Mouse (Mus musculus): Measurements from ENCODE around the gene Kcnq2.

The Kcnq2 gene

DNA sequence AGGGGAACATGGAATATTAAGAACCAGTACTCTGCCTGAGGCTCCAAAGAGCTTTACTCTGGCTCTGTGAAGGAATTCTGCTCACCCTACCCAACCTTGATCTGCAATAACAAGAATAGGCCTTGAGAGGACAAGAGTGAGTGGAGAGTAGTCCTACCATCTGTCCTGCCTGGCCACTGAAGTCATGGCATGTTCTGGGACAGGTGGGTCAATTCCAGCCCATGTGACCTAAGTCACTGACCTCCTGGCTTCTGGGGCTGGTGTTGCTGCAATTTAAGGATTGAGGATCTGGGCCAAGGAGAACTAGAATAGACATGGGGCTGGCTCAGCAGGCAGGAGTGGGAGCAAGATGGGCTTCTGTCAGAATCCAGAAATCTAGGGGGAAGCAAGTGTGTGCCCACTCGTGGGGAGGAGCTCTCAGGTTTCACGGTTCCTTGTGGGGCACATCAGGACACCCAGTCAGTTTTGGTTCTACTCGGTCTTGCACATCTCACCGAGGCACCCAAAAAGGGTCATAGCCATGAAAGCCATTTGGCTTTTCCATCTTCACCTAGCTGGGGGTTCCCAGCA, 12.0 kb upstream of the Kcnq2 start:
- no peak for DNase-seq

DNA sequence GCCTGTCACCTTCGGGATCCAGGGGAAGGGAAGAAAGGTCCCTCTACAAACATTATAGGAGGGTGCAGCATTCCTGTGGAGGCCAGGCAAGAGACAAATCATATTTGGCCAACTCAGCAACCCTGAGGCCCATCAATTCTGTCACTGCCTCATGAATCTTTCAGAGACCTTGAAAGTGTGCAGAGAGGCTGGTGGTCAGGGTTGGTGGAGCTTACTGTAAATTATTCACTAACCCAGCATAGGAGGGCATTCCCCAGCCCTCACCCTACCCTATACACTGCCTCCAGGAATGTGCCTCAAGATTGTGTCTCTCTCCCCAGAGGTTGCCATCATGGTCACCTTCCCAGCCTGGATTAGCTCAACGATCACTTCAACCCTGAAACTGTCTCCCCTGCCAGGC, 9.6 kb upstream of the Kcnq2 start:
- peak in 1 of 2 experiments; percentile 19 for DNase-seq

DNA sequence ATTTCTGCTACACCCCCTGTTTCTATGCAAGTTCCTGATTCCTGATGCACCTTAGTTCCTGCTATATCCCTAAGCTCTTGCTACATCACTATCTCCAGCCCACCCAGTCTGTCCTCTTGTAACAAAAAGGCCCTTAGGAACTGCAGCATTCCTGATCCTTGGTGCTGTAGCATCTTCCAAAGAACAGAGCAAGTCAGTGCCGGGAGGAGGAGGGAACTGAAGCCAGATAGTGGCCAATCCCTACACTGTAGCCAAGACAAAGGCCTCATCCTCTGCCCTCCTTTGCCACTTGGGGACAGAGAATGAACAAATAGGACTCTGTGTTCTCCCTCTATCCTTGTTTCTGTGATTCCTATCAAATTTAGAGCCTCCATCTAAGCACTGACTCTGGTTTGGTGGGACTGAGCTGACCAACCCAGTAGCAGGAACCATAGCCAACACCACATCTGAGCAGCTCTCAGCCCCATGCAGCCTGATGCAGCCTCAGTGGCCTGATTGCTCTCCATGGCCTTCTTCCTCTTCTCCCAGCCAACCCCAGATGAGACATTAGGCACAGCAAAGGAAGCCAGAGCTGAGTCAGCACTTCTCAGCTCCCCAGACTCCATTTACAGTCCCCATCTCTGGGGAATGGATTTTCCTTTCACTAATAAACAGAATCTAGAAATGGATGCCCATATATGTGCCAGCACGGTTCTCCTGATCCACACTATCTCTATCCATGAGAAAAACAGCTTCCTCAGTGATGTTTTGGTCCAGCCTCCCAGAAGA, 8.6 kb upstream of the Kcnq2 start:
- DNase-seq: no peak

DNA sequence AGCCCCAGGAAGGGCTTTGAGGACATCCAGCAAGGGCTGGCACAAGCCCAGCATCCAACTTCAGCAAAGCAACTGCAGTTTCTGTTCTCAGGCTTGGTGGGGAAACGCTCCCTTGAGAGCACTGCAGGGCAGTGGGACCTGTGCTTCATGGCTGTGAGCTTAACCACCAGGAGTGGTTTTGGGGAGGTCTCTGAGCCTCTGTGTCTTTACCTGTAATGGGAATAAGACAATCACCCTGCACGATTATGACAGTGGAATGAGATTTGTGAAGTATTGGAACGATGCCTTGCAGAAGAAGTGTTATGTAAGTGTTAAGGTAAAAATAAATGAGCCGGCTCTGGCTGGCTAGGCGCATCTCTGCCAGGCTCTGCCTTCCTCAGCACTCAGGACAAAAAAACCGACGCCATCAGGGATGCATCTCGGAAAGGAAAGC, 7.6 kb upstream of the Kcnq2 start:
- no peak for DNase-seq

DNA sequence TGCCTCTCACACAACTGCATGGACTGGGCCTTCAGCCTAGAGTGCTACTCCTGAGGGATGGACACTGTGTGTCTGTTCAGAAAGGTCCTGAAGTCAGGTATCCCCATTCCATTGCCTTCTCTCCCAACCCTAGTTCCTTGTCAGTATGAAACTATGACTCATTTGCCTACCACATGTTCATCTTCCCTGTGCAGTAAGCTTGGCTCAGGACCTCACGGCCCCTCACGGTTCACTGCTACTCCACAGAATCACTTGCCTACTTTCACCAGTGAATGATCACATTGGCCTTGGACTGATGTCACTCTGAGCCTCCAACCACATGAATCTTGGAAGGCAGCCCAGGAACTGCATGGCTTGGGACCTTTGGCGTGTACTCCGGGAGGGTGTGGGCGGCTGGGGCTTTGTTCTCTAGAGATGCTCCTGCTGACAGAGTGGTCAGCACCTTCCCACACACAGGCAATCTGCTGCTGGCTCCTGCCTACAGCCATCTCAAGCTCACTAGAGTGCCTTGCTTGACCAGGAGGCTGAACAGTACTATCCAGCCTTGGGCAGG, 4.6 kb upstream of the Kcnq2 start:
- DNase-seq: no peak

DNA sequence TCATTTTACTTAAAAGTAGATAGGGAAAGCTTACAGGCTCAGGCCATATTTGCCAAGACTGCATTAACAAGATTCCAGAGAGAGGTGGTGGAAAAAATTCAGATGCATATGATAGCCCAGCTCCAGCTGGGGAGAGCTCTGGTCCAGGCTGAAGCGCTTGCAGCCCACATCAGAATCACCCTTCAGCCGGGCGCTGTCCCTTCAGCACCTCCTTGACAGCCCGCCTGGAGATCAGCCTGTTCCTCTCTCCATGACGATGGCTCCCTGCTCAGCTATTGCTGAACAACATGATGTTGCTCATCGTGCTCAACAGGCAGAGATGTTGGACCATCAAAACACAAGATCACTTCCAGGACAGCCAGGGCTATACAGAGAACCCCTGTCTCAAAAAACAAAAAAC, 1.8 kb upstream of the Kcnq2 start:
- DNase-seq: peak; percentile 86

DNA sequence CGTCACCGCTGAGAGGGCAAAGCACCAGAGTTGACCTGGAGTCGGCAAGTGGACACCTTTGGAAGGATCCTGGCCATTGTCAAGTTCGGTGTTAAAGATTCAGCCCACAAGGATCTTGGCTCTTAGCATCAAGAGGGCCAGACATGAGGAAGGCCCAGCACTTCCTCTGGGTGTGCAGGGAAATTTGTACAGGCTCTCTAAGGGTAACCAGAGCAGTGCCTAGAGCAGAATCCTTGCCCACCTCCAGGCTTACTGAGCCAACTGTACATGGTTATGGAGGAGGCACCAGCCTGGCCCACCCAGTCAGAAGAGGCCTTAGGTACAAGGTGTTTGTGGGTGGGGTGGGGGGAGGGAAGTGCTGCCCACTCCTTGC, 332 bp upstream of the Kcnq2 start:
- no peak for DNase-seq

DNA sequence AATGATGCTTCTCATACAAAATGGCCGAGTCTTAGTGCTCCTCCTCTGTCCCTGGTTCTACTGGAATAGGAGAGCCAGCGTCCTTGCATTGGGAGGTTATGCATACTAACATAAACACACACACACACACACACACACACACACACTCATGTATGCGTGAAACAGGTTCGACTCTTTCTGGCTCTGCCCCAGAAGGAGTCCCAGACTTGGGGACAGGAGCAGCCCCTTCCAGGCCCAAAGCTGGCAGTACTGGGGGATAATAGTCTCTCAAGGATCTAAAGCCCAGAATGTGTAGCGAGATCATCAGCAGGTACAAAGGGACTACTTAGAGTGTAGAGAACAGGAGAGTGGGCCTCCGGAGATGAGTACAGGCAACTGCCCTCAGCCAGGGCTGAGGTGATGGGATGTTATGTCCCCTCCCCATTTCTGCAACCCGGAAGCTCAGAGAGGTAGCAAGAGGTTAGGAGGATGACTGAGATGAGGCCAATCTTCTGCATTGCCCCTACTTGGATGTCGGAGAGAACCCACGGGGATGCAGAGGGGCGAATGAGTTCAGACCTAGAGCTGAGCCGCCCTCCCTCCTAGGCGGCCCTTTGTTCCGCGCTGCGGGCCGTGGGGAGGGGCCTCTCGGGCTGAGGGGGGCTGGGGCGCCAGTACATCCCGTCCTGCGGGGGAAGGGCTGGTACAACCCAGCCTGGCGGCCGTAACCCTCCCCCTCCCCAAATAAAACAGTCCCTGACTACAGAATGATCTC, 1.1 kb downstream of the Kcnq2 start:
- DNase-seq: no peak

DNA sequence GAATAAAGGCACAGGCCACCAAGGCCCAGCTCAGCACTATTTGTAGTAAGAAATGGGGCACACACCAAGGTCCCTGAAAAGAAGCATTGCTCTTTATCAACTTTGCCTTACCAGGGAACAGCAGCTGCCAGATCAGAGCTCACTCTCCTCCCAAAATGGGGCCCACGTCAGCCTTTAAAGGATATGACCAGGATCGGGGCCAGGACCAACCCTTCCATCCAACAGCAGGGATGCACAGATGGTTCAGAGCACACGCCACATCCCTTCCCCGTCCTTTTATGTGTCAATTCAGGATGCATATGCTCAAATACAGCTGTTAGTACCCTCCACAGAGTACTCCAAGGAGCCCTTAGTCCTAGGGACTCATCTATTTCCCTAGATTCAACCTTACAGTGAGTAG, 4.9 kb downstream of the Kcnq2 start:
- no peak for DNase-seq

DNA sequence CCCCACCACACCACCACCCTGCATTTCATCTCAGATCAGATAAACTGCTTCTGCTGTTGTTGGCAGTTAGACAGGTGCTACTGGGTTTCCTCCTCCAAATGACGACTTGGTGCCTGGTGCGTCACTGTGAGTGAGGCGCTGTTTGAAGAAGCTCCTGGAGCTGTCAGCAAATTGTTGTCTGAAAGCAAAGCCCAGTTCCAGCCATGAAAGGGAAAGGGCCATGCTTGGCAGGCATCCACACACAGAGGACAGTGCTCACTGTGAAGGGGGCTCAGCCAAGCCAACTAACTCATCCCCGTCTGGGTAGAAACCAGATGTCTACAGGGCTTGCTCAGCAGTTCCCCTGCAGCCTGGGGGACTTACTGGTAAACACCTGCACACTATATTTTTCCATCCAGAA, 6.1 kb downstream of the Kcnq2 start:
- no peak for DNase-seq

DNA sequence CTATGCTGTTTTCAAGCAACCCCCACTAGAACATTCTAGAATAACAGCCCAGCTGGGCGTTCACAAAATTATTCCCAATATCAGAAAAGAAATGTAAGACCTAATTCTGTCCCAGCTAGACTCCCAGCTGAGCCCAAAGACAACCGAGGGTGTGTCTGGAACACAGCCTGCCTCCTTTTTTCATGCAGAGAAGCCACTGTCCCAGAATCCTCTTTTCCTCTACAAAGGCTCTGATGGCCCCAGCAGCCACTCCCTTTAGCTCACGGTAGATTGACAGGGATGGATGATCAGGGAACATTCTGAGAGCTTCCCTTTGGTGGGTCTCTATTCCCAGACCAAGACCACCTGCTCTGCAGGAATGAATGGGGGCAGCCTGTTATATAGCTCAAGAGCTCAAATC, 7.3 kb downstream of the Kcnq2 start:
- DNase-seq: no peak

DNA sequence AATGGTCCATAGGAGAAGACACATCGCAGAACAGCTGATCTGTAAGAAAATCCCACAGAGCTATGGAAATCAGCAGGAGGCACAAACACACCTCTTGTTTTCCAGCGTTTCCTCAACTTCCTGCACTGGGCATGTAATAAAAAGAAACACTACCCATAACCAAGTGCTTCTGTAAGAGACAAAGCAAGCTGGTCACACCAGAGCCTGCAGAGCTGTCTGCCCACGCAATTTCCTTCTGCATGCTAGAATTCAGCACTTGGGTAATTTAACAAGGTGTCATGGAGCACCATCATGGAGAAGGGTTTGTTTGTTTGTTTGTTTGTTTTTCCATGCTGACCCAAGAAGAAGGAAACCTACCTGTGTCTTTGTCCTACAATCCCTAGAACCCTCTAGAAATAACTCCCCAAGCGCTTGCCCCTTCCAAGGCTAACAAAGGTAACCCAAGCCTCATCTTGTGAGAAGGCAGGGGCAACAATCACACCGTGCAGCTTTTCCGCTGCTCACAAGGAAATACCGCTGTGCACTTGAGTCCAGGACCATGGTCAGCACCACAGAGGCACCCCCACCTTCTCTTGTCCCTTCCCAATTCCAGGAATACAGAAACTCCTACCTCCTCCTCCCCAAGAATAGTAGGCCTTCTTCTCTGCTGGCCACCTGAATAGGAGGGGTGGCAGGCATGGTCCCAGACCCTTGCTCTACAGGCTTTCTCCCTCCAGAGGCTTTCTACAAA, 9.2 kb downstream of the Kcnq2 start:
- DNase-seq: peak; percentile 66

DNA sequence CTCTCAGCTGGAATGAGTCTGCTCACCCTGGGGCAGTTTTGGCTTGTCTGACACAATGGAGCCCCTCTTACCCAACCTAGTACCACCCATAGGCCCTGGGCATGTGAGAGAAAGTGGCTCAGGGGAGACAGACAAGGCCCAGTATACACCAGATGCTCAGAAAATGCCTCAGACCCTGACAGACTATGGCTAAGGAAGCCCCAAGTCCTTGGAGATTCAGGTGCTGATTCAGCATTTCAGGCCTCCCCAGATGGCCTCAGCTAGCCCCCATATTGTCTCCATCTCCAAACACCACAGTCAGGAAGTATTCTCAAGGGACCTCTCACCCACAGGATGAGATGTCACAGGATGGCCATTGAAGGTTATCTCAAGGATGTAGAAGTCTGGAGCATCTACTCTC, 12.5 kb downstream of the Kcnq2 start:
- no peak for DNase-seq

DNA sequence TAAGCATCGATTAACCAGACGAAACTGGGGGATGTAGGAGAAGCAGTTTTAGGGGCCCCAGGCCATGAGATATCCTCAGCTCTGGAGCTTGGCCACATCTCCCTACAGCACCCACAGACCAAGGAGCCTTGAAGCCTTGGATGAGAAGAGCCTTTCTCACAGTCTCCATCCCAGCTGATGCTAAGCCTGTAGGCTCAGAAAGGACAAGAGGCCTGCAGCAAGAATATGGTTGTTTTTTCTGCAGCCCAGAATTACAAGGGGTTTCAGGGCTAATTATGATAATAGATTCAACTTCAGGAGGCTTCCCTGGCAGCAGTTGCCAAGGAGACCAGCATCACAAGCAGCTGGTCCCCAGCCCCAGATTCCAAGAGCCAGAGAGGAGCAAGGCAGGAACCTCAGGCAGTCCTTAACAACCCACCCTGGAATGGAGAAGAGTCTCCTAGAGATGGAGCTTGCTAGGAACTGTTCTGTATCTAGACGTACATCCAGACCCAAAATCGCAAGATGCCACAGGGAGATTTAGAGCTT, 14.1 kb downstream of the Kcnq2 start:
- no peak for DNase-seq

DNA sequence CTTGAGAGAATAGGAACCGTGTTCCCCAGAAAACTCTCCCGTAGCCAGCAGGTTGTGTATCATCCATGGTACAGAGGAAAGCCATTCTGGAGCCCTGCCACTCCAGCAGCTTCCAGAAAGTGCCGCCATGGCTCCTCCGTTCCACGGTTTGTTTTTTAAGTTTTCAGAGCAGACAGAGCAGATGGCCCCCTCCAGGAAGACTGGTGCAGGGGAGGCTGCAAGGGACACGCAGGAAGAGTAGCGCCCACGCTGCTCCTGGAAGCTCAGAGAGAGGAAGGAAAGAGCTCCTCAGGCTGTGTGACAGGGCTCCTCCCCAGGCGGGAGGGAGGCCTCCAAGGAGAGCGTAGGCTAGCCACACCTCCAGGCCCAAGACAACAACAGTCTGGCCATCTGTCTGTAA, 15.1 kb downstream of the Kcnq2 start:
- no peak for DNase-seq

DNA sequence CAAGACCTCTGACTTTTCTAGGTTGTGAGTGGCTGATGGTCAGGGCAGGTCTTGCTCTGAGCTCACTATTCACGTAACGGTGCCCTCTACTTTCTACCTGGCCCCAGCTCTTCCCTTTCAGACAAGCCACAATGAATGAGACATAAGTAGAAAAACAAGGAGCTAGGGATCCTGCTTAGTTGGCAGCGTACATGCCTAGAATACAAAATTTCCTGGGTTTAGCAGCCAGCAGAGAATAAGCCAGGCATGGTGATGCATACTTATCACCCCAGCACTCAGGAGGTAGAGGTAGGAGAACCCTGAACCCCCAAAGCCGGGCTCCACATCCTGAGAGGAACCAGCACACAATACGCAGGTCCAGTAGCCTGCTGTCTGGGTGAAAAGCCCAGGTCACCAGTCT, 18.7 kb downstream of the Kcnq2 start:
- no peak for DNase-seq

DNA sequence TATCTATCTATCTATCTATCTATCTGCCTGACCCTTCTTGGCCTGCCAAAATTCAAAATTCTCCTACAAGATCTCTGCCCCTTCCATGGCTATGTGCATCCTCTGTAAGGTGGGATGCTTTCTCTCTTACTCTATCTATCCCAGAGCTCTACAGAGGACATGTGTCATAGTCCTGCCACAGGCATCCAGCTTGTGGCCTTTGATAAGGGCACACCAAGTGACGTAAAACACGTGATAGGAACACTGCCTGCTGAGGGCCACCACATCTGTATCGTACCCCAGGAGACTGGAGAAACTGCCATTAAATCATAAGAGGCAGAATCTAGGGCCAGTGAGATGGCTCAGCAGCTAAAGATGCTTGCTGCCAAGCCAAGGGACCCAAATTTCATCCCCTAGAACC, 19.7 kb downstream of the Kcnq2 start:
- no peak for DNase-seq

DNA sequence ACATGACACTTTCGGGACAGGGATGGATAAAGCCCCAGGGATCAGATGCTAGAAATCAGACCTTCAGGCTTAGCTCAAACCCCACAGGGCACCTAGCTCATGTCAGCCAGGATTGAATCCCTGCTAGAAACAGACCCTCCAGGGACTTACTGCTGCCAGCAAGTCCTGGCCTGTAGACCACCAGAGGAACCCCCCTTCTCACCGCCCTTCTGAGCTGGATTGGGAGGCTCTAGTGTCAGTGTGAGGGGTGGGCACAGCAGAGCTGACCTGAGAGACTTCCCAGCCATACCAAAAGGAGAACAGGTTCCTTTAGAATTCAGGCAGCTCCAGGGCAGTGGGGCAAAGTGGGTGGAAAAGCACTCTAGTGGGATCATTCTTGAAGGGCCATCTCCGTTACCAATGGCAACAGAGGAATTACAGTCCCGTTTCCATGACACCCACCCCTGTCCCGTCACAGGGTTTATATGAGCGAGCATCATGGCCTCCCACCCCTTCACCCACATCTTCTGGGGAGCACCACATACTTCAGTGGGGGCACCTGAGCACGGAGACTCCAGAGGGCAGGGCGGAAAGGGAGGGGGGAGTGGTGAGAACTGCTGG, 21.2 kb downstream of the Kcnq2 start:
- no peak for DNase-seq

DNA sequence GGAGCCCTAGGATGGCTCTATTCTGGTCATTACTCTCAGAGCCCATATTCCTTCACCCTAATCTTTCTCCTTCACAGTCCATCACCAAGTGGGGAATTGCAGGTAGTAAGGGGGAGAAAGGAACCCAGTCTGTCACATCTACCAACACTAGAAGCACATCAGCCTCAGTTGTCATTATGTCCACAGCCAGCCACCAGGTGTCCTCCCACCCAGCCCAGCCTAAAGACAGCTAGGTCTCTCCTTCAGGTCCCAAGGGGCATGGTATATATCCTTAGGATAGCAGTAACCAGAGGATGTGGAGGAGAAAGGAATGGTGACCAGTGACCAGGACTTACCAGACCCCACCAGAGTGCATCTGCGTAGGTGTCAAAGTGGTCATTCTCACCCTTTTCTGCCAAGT, 23.4 kb downstream of the Kcnq2 start:
- no peak for DNase-seq

DNA sequence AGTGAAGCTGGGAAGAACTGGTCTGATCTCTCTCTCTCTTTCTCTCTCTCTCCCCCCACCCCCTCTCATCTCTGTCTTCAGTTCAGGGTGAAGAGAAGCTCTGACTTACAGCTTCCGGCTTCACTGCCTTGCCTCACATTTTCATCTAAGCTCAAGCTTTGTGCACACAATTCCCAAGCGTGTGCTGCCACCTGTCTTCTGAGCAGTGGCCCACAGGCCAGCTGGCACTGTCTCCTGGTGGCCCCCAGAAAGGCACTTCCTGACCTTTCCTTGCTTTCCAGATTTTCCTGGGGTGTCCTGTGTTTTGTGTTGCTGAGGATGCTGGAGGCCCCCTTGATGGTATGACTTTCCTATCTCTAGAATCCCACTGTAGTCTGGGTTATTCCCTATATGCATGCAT, 31.0 kb downstream of the Kcnq2 start:
- no peak for DNase-seq

DNA sequence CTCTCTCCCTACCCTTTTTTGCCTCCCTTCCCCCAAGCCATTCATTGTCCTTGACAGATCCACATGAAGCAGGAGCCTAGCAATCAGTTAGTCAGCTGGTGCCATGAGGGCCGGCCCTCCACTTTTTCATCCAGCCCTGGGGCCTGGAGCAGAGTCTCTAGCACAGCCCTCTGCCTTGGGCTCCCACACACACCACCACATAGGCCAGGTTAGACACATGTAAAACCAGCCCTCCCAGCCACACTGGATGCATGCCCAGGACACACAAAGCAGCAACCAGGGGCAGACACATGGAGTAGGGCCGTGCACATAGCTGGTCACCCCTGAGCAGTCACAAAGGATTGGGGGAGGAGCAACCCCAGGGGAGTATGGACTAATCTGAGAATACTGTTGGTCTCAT, 32.9 kb downstream of the Kcnq2 start:
- DNase-seq: peak; percentile 6 to 15

DNA sequence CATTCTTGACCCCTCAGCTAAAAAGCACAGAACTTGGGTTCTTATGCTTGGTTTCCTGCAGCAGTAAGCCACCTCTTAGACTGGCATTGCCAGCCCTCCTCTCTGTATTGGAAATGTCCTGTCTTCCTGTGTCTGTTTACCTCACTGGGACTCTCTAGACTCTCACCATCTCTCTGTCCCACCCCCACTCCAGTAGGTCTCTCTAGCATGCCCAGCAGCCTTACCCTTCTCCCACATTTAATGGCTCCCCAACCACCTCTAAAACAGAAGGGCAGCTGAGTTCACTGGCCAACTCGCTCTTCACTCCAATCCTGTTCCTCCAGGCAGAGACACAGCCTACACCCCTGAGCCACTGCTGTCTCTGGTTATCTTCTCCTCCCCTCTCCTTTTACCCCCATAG, 33.5 kb downstream of the Kcnq2 start:
- no peak for DNase-seq

DNA sequence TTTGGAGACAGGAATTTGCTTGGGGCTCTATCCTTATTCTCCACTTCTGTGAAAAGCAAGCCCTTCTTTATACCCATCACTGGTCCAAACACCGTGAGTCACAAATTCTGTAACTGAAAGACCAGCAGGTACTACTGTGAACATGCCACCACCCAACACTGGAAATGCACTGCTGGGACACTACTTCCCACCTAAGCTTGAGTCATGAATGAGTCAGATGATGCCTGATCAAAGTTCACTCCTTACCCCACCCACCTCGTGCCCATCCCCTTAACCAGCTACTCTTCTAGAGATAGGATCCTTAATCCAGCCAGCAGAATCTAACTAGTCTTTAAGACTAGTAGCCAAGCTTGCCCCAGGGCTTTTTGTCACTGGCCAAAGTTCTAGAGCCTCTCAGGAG, 35.0 kb downstream of the Kcnq2 start:
- no peak for DNase-seq
